Mouse (Mus musculus) neutrophil, adult 5-6 weeks (primary cell): ENCODE results near the gene Cyp1a1. TPM values are rescaled to one million over a fixed set of nuclear protein-coding genes. Genes with fewer than 3 reads are reported as not detected.
"Not testable (repeated sequence)": the region's sequence is repeated elsewhere in the genome, so short reads cannot be mapped to it uniquely, and the experiment has no call there.

ENCODE experiments used
- ATAC-seq: fragments of 151-379, 151-347 bp; 2 replicates; pipeline ENCODE4 v1.8.0; 2017; ENCODE audit warnings: mild to moderate bottlenecking, moderate TSS enrichment; ENCODE audit not compliant: insufficient number of reproducible peaks, poor library complexity, low FRiP score, severe bottlenecking; ENCODE audit errors: extremely low read depth
- total RNA-seq: library from RNA; stranded (forward); fragments of 200-1000 nt; gene quantifications from 2 replicates; pipeline ENCODE4 v1.2.3, GENCODE M21; 2017

The Cyp1a1 gene
- total RNA-seq, 1 experiment from 2014 or later: not detected

- no peak for ATAC-seq
Observed at GRCm38 (mm10) chr9:57688606-57689005, 878 bp downstream of the Cyp1a1 start.

- no peak for ATAC-seq
Observed at GRCm38 (mm10) chr9:57694108-57694507, 6.4 kb downstream of the Cyp1a1 start.

- ATAC-seq: no peak
Observed at GRCm38 (mm10) chr9:57696380-57697285, 8.9 kb downstream of the Cyp1a1 start.

GRCm38 (mm10) chr9:57697380-57697779 lies 9.7 kb downstream of the Cyp1a1 start:
- ATAC-seq: no peak

- ATAC-seq: no peak
Observed at GRCm38 (mm10) chr9:57698466-57699150, 10.9 kb downstream of the Cyp1a1 start.

- no peak for ATAC-seq
Observed at GRCm38 (mm10) chr9:57706496-57706895, 18.8 kb downstream of the Cyp1a1 start.

- peak; percentile 92 for ATAC-seq
Observed at GRCm38 (mm10) chr9:57708068-57708719, 20.5 kb downstream of the Cyp1a1 start, which contains the start of gene Edc3. Edc3 (plus strand) TSS chr9:57708540.

GRCm38 (mm10) chr9:57708720-57709274 lies 21.1 kb downstream of the Cyp1a1 start:
- no peak for ATAC-seq

GRCm38 (mm10) chr9:57710214-57710613 lies 22.5 kb downstream of the Cyp1a1 start:
- not testable (repeated sequence) for ATAC-seq

GRCm38 (mm10) chr9:57712194-57712593 lies 24.5 kb downstream of the Cyp1a1 start:
- ATAC-seq: no peak

GRCm38 (mm10) chr9:57718408-57718807 lies 30.7 kb downstream of the Cyp1a1 start:
- no peak for ATAC-seq

- no peak for ATAC-seq
Observed at GRCm38 (mm10) chr9:57720736-57721135, 33.0 kb downstream of the Cyp1a1 start.

GRCm38 (mm10) chr9:57722371-57722770 lies 34.6 kb downstream of the Cyp1a1 start:
- ATAC-seq: no peak

GRCm38 (mm10) chr9:57723315-57723715 lies 35.6 kb downstream of the Cyp1a1 start:
- peak; percentile 51; the same call in 1 of the 2 replicates for ATAC-seq

GRCm38 (mm10) chr9:57723796-57724195 lies 36.1 kb downstream of the Cyp1a1 start:
- no peak for ATAC-seq

GRCm38 (mm10) chr9:57724701-57725100 lies 37.0 kb downstream of the Cyp1a1 start:
- ATAC-seq: no peak

- ATAC-seq: no peak
Observed at GRCm38 (mm10) chr9:57728312-57728711, 40.6 kb downstream of the Cyp1a1 start.

- ATAC-seq: no peak
Observed at GRCm38 (mm10) chr9:57733606-57734005, 45.9 kb downstream of the Cyp1a1 start.

GRCm38 (mm10) chr9:57739863-57740262 lies 52.1 kb downstream of the Cyp1a1 start:
- no peak for ATAC-seq
